Mouse (Mus musculus) forebrain, embryonic 16.5 days (tissue): Measurements from ENCODE around the gene Trit1. TPM values are rescaled to one million over a fixed set of nuclear protein-coding genes. Genes with fewer than 3 reads are reported as not detected.

ENCODE experiments used
- polyA plus RNA-seq: library from polyadenylated mRNA; unstranded; fragments of >200 nt; fragmentation: Nextera tagmentation; extraction: Ambion mirVana; gene quantifications from 2 replicates; pipeline ENCODE4 v1.2.1, GENCODE M21; 2015

Gene Trit1
- polyA plus RNA-seq, 1 experiment from 2014 or later: 34.1 TPM

Other genes starting within 250 kb of the Trit1 start
- 72.3 and 85.2 TPM in 2 replicates for gene Ppt1, start 180.4 kb upstream of the Trit1 start, polyA plus RNA-seq
- 77.5 and 80.8 TPM in 2 replicates for gene Cap1, start 130.5 kb upstream of the Trit1 start, polyA plus RNA-seq
- 34.3 and 37.2 TPM in 2 replicates for gene Mfsd2a, start 55.4 kb upstream of the Trit1 start, polyA plus RNA-seq
- 71.6 and 85.9 TPM in 2 replicates for gene Mycl, start 20.9 kb upstream of the Trit1 start, polyA plus RNA-seq
- 0.35 TPM in 2 replicates for gene Bmp8b, start 88.6 kb downstream of the Trit1 start, polyA plus RNA-seq
- 0.41 TPM in 1 of 2 replicates, not detected in the other for gene Oxct2b, start 99.7 kb downstream of the Trit1 start, polyA plus RNA-seq
- 65.9 and 72.4 TPM in 2 replicates for gene Ppie, start 123.4 kb downstream of the Trit1 start, polyA plus RNA-seq
- gene Hpcal4, start 166.6 kb downstream of the Trit1 start, polyA plus RNA-seq: 30.6 and 55.7 TPM in 2 replicates
- not detected in 2 replicates for gene Nt5c1a, start 184.9 kb downstream of the Trit1 start, polyA plus RNA-seq
- 4.5 and 5.3 TPM in 2 replicates for gene Heyl, start 217.0 kb downstream of the Trit1 start, polyA plus RNA-seq
- gene Pabpc4, start 245.8 kb downstream of the Trit1 start, polyA plus RNA-seq: 28.5 and 34.5 TPM in 2 replicates